Mouse (Mus musculus): ENCODE results near the gene Zfp84. TPM values are rescaled to one million over a fixed set of nuclear protein-coding genes. Genes with fewer than 3 reads are reported as not detected.

The Zfp84 gene
- polyA plus RNA-seq, 1 experiment from 2014 or later = 3.5 TPM

GRCm38 (mm10) chr7:29776568-29776967, 8.2 kb downstream of the Zfp84 start:
- 91% methylated on average over 19 of the region's 19 CpGs for WGBS (ENCODE audit: insufficient replicate concordance)
- no peak overlapping the region for H3K4me2 ChIP-seq
- H3K4me1 ChIP-seq (replicated peaks) = no peaks in the 10 kb centered on the region
- no peak overlapping the region for H3K4me3 ChIP-seq (replicated peaks)
- ATAC-seq (ENCODE audit: low read depth) = no peak
- no peak for DNase-seq
- peaks cover 73% of the 10 kb centered on the region for H3K36me3 ChIP-seq
- H3K9ac ChIP-seq = no peak overlapping the region
- H3K27me3 ChIP-seq = no peaks in the 10 kb centered on the region
- no peak overlapping the region for H3K27ac ChIP-seq
- H3K9me3 ChIP-seq (replicated peaks) = peaks cover 11% of the 10 kb centered on the region

GRCm38 (mm10) chr7:29777372-29777771, 9.0 kb downstream of the Zfp84 start:
- Histone ChIP-seq H3K27ac (no peak overlapping the region), H3K36me3 (peaks cover 64% of the 10 kb centered on the region)

GRCm38 (mm10) chr7:29783871-29784551, 15.7 kb downstream of the Zfp84 start, which contains the start of gene Zfp30:
TSS of gene Zfp30 (plus strand) at chr7:29783998.
- Histone ChIP-seq H3K9ac (peak within 1 kb of the TSS; percentile 76), H3K4me1 (replicated peaks) (peaks cover 17% of the 10 kb centered on the region), H3K27ac (no peak within 1 kb of the TSS), H3K36me3 (peaks cover 4% of the 10 kb centered on the region; the same call in 1 of the 2 replicates), H3K4me2 (peak within 1 kb of the TSS; percentile 86), H3K4me3 (replicated peaks) (peak within 1 kb of the TSS; percentile 70), H3K9me3 (replicated peaks) (no peaks in the 10 kb centered on the region), H3K27me3 (no peaks in the 10 kb centered on the region)
- DNase-seq (peak; percentile 74), ATAC-seq (ENCODE audit: low read depth) (peak; percentile 89)
- WGBS (ENCODE audit: insufficient replicate concordance) = under 1% methylated on average over 44 of the region's 45 CpGs

More at GRCm38 (mm10) chr7:29777372-29777771, 9.0 kb downstream of the Zfp84 start:
- ATAC-seq (ENCODE audit: low read depth) = no peak
- Histone ChIP-seq H3K9me3 (replicated peaks) (peaks cover 11% of the 10 kb centered on the region), H3K4me2 (no peak overlapping the region), H3K27me3 (no peaks in the 10 kb centered on the region), H3K4me1 (replicated peaks) (no peaks in the 10 kb centered on the region), H3K4me3 (replicated peaks) (no peak overlapping the region), H3K9ac (no peak overlapping the region)
- WGBS (ENCODE audit: insufficient replicate concordance) = 90% methylated on average over 10 of the region's 10 CpGs
- DNase-seq = no peak

GRCm38 (mm10) chr7:29785023-29785422, 16.7 kb downstream of the Zfp84 start:
- no peaks in the 10 kb centered on the region for H3K27me3 ChIP-seq
- WGBS (ENCODE audit: insufficient replicate concordance) = 64% methylated on average over 8 of the region's 8 CpGs
- no peaks in the 10 kb centered on the region for H3K9me3 ChIP-seq (replicated peaks)
- no peak overlapping the region for H3K27ac ChIP-seq
- H3K4me2 ChIP-seq = peak overlapping the region; percentile 86
- ATAC-seq (ENCODE audit: low read depth) (no peak), DNase-seq (no peak)
- peaks cover 6% of the 10 kb centered on the region; the same call in 1 of the 2 replicates for H3K36me3 ChIP-seq
- no peak overlapping the region for H3K9ac ChIP-seq
- H3K4me3 ChIP-seq (replicated peaks) = no peak overlapping the region; the same call in 1 of the 2 replicates
- peaks cover 17% of the 10 kb centered on the region for H3K4me1 ChIP-seq (replicated peaks)

- H3K4me2 ChIP-seq = peak overlapping the region; percentile 86
- no peak for DNase-seq
- H3K4me1 ChIP-seq (replicated peaks) = peaks cover 17% of the 10 kb centered on the region
- H3K27ac ChIP-seq = no peak overlapping the region
- no peak for ATAC-seq (ENCODE audit: low read depth)
- H3K27me3 ChIP-seq = no peaks in the 10 kb centered on the region
- no peaks in the 10 kb centered on the region for H3K9me3 ChIP-seq (replicated peaks)
- no peak overlapping the region for H3K9ac ChIP-seq
- H3K4me3 ChIP-seq (replicated peaks) = no peak overlapping the region
- H3K36me3 ChIP-seq = peaks cover 9% of the 10 kb centered on the region; the same call in 1 of the 2 replicates
- 67% methylated on average over 5 of the region's 5 CpGs for WGBS (ENCODE audit: insufficient replicate concordance)
Measured at GRCm38 (mm10) chr7:29785888-29786287, 17.5 kb downstream of the Zfp84 start.

GRCm38 (mm10) chr7:29792906-29793305, 24.6 kb downstream of the Zfp84 start:
- Histone ChIP-seq H3K27me3 (peaks cover 17% of the 10 kb centered on the region), H3K4me1 (replicated peaks) (no peaks in the 10 kb centered on the region), H3K9me3 (replicated peaks) (no peaks in the 10 kb centered on the region; the same call in 1 of the 2 replicates), H3K27ac (no peak overlapping the region), H3K4me2 (no peak overlapping the region), H3K9ac (no peak overlapping the region), H3K36me3 (peaks cover 24% of the 10 kb centered on the region; the same call in 1 of the 2 replicates), H3K4me3 (replicated peaks) (no peak overlapping the region)
- WGBS (ENCODE audit: insufficient replicate concordance) = 34% methylated on average over 27 of the region's 27 CpGs
- ATAC-seq (ENCODE audit: low read depth) (no peak), DNase-seq (no peak)

GRCm38 (mm10) chr7:29807046-29807445, 38.7 kb downstream of the Zfp84 start:
- no peak overlapping the region for H3K27ac ChIP-seq
- no peaks in the 10 kb centered on the region for H3K36me3 ChIP-seq
- ATAC-seq (ENCODE audit: low read depth) (no peak), DNase-seq (no peak)
- no peak overlapping the region for H3K4me2 ChIP-seq
- H3K9ac ChIP-seq = no peak overlapping the region
- H3K4me3 ChIP-seq (replicated peaks) = no peak overlapping the region
- 62% methylated on average over 5 of the region's 5 CpGs for WGBS (ENCODE audit: insufficient replicate concordance)
- no peaks in the 10 kb centered on the region for H3K9me3 ChIP-seq (replicated peaks)
- H3K4me1 ChIP-seq (replicated peaks) = no peaks in the 10 kb centered on the region
- H3K27me3 ChIP-seq = no peaks in the 10 kb centered on the region

- H3K27ac ChIP-seq = no peak overlapping the region
- H3K36me3 ChIP-seq = no peaks in the 10 kb centered on the region
- DNase-seq (no peak), ATAC-seq (ENCODE audit: low read depth) (no peak)
- H3K4me1 ChIP-seq (replicated peaks) = peaks cover 36% of the 10 kb centered on the region
- no peaks in the 10 kb centered on the region for H3K9me3 ChIP-seq (replicated peaks)
- H3K4me3 ChIP-seq (replicated peaks) = no peak overlapping the region
- H3K9ac ChIP-seq = no peak overlapping the region
- 66% methylated on average over 1 of the region's 1 CpGs for WGBS (ENCODE audit: insufficient replicate concordance)
- no peak overlapping the region for H3K4me2 ChIP-seq
- no peaks in the 10 kb centered on the region for H3K27me3 ChIP-seq
Measured at GRCm38 (mm10) chr7:29812244-29812643, 43.9 kb downstream of the Zfp84 start.

- Histone ChIP-seq H3K4me2 (peak overlapping the region; percentile 85; the same call in 1 of the 2 replicates), H3K9ac (no peak overlapping the region), H3K4me3 (replicated peaks) (no peak overlapping the region), H3K27ac (no peak overlapping the region), H3K36me3 (no peaks in the 10 kb centered on the region), H3K27me3 (no peaks in the 10 kb centered on the region), H3K9me3 (replicated peaks) (no peaks in the 10 kb centered on the region), H3K4me1 (replicated peaks) (peaks cover 54% of the 10 kb centered on the region)
- no peak for ATAC-seq (ENCODE audit: low read depth)
- no peak for DNase-seq
- WGBS (ENCODE audit: insufficient replicate concordance) = 69% methylated on average over 2 of the region's 2 CpGs
Measured at GRCm38 (mm10) chr7:29814381-29814780, 46.0 kb downstream of the Zfp84 start.

- ATAC-seq (ENCODE audit: low read depth) (peak; percentile 44), DNase-seq (no peak)
- Histone ChIP-seq H3K36me3 (no peaks in the 10 kb centered on the region), H3K27ac (peak overlapping the region; percentile 54), H3K4me1 (replicated peaks) (peaks cover 61% of the 10 kb centered on the region), H3K4me2 (peak overlapping the region; percentile 85), H3K27me3 (no peaks in the 10 kb centered on the region), H3K9ac (peak overlapping the region; percentile 80), H3K4me3 (replicated peaks) (peak overlapping the region; percentile 81), H3K9me3 (replicated peaks) (no peaks in the 10 kb centered on the region)
- WGBS (ENCODE audit: insufficient replicate concordance) = 3% methylated on average over 12 of the region's 12 CpGs
Measured at GRCm38 (mm10) chr7:29815061-29815784, 46.9 kb downstream of the Zfp84 start.

- DNase-seq (peak; percentile 84), ATAC-seq (ENCODE audit: low read depth) (peak; percentile 95)
- peak within 1 kb of the TSS; percentile 78 for H3K27ac ChIP-seq
Measured at GRCm38 (mm10) chr7:29815910-29816429, 47.6 kb downstream of the Zfp84 start, which contains the start of gene Zfp790. TSS of gene Zfp790 (plus strand) at chr7:29816114.

More at GRCm38 (mm10) chr7:29815910-29816429, 47.6 kb downstream of the Zfp84 start, which contains the start of gene Zfp790:
- no peaks in the 10 kb centered on the region for H3K9me3 ChIP-seq (replicated peaks)
- peaks cover 62% of the 10 kb centered on the region for H3K4me1 ChIP-seq (replicated peaks)
- peak within 1 kb of the TSS; percentile 81 for H3K4me3 ChIP-seq (replicated peaks)
- WGBS (ENCODE audit: insufficient replicate concordance) = under 1% methylated on average over 26 of the region's 26 CpGs
- H3K9ac ChIP-seq = peak within 1 kb of the TSS; percentile 80
- H3K36me3 ChIP-seq = 0 out of 2 replicates have a peak, but pooled peaks cover 2% of the 10 kb centered on the region
- no peaks in the 10 kb centered on the region for H3K27me3 ChIP-seq
- H3K4me2 ChIP-seq = peak within 1 kb of the TSS; percentile 85

Data from liver, embryonic 13.5 days (tissue).